Mouse (Mus musculus) liver, adult 2 months (tissue): ENCODE results near the gene Ptbp1. TPM values are rescaled to one million over a fixed set of nuclear protein-coding genes. Genes with fewer than 3 reads are reported as not detected.

ENCODE experiments used
- DNase-seq: peaks from one replicate; pipeline ENCODE4 v3.0.0-alpha.2; 2011; ENCODE audit warnings: low read depth, low spot score; ENCODE audit errors: extremely low read depth
- H3K27ac ChIP-seq: fragments of 200-500 bp; replicated peaks from 2 replicates; pipeline ENCODE4 v1.5.1; 2012; ENCODE audit warnings: low read depth, mild to moderate bottlenecking, control low read depth, inconsistent platforms, low read length; ENCODE audit not compliant: insufficient read depth
- H3K27me3 ChIP-seq: fragments of 200-500 bp; 2 replicates; pipeline ENCODE4 v1.6.1; 2012; ENCODE audit warnings: mild to moderate bottlenecking, moderate library complexity, low read length, inconsistent platforms; ENCODE audit not compliant: control insufficient read depth, insufficient read depth
- H3K36me3 ChIP-seq: fragments of 200-500 bp; 2 replicates; pipeline ENCODE4 v1.6.1; 2012; ENCODE audit warnings: low read length, inconsistent platforms; ENCODE audit not compliant: control insufficient read depth, insufficient read depth
- H3K4me1 ChIP-seq: fragments of 200-500 bp; 2 replicates; pipeline ENCODE4 v1.6.1; 2011; ENCODE audit warnings: low read length; ENCODE audit not compliant: control insufficient read depth, insufficient read depth
- H3K4me3 ChIP-seq: fragments of 200-500 bp; 2 replicates; pipeline ENCODE4 v1.5.1; 2011; ENCODE audit warnings: low read depth, mild to moderate bottlenecking, control low read depth, low read length, moderate library complexity; ENCODE audit not compliant: insufficient read depth
- H3K79me2 ChIP-seq: fragments of 200-500 bp; 2 replicates; pipeline ENCODE4 v1.6.1; 2012; ENCODE audit warnings: inconsistent platforms, mild to moderate bottlenecking, low read length, moderate library complexity; ENCODE audit not compliant: control insufficient read depth, insufficient read depth
- H3K9ac ChIP-seq: fragments of 200-500 bp; 2 replicates; pipeline ENCODE4 v1.6.1; 2012; ENCODE audit warnings: low read depth, mild to moderate bottlenecking, control low read depth, inconsistent platforms, low read length
- CTCF ChIP-seq: fragments of 200-500 bp; IDR thresholded peaks from 2 replicates; pipeline ENCODE4 v1.5.1; 2011; ENCODE audit warnings: low read depth, low read length, control low read depth
- POLR2A ChIP-seq: fragments of 200-500 bp; IDR thresholded peaks from 2 replicates; pipeline ENCODE4 v1.6.1; 2011; ENCODE audit warnings: low read length, control low read depth; ENCODE audit not compliant: insufficient read depth; ENCODE audit errors: extremely low read depth
- whole genome bisulfite sequencing: fragments of 180-500 bp; shearing (Covaris S2); methylation state at CpG from one replicate; pipeline ENCODE4 v1.1.7; 2018; 5-methylcytosine and 5-hydroxymethylcytosine counted together
- polyA plus RNA-seq: library from polyadenylated mRNA; depleted of rRNA; stranded (reverse); fragments of >200 nt; gene quantifications from 2 replicates; pipeline ENCODE4 v1.2.3, GENCODE M21; 2012
- total RNA-seq: library from RNA; depleted of rRNA; stranded (reverse); fragments of >200 nt; gene quantifications from 2 replicates; pipeline ENCODE4 v1.2.3, GENCODE M21; 2014

Gene Ptbp1
- total and polyA plus RNA-seq, 2 experiments: 43.9 to 103 TPM

DNA sequence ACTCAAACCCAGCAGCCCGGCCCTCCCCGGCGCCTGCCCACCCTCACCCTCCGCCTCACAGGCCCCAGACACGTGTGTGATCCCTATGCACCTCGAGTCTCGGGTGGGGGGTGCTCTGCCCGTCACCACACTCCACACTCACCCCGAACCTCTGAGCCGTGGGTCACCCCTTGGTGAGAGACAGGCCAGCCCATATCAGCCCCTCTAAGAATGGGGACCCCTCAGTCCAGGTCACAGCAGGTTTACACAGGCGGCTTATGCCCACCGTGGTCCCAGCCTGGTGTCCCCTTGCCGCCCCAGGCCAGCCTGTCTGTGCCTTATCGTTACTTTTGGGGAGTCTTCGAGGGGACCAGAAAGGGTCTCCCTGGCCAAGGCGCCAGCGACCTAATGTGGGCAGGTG, 34.6 kb upstream of the Ptbp1 start:
- no peak for DNase-seq
- TF ChIP-seq POLR2A (no peak), CTCF (no peak)
- WGBS: 97% methylated on average over 17 of the region's 17 CpGs
- Histone ChIP-seq H3K27ac (no peak overlapping the region), H3K4me1 (peaks cover 6% of the 10 kb centered on the region), H3K4me3 (no peak overlapping the region), H3K9ac (no peak overlapping the region), H3K36me3 (no peaks in the 10 kb centered on the region), H3K79me2 (no peaks in the 10 kb centered on the region), H3K27me3 (no peaks in the 10 kb centered on the region)

DNA sequence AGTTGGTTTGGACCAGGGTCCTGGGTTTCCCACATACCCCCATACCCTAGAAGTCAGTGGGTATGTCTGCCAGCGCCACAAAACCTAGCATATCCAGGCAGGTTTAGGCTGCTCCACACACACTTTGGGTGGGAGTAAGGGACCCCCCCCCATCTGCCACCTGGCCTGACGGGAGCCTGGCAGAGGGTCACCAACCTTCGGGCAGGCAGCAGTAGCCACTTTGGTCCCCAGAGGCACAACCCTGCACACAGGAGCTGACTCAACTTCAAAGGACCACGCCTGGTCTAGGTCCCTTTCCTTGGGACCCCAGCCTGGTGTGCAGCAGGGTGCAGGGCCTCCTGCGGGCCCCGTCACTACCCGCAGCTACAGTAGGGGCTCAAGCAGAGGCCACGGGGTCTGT, 34.0 kb upstream of the Ptbp1 start:
- TF ChIP-seq CTCF (no peak), POLR2A (no peak)
- Histone ChIP-seq H3K27me3 (no peaks in the 10 kb centered on the region), H3K9ac (no peak overlapping the region), H3K36me3 (no peaks in the 10 kb centered on the region), H3K79me2 (no peaks in the 10 kb centered on the region), H3K4me3 (no peak overlapping the region), H3K27ac (no peak overlapping the region), H3K4me1 (0 out of 2 replicates have a peak, but pooled peaks cover 6% of the 10 kb centered on the region)
- no peak for DNase-seq
- WGBS: 96% methylated on average over 8 of the region's 8 CpGs

DNA sequence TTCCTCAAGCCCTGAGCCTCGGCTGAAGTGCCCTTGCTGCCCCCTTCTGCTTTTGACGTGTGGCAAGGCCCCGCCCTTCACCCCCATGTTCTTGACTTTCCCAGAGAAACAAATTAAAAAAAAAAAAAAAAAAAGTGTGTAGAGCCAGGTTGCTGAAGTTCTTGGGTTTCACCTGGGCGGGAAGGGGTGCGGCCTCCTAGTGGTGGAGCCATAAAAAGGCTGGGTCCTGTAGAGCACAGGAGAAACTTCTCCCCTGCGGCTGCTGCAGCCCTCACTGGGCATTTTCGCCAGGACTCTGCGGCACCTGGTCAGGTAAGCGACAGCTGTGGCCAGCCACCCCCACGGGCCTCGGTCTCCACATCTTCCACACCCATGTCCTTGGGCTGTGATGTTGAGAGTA, 33.4 kb upstream of the Ptbp1 start, which contains the start of gene Misp:
Misp (plus strand) TSS at position 208 of the 400 bp plus-strand sequence.
- H3K9ac ChIP-seq: no peak within 1 kb of the TSS
- 0 out of 2 replicates have a peak, but pooled peaks cover 6% of the 10 kb centered on the region for H3K4me1 ChIP-seq
- no peaks in the 10 kb centered on the region for H3K79me2 ChIP-seq
- no peaks in the 10 kb centered on the region for H3K27me3 ChIP-seq
- TF ChIP-seq CTCF (no peak), POLR2A (no peak)
- 92% methylated on average over 11 of the region's 11 CpGs for WGBS
- DNase-seq: no peak
- no peaks in the 10 kb centered on the region for H3K36me3 ChIP-seq
- no peak within 1 kb of the TSS for H3K4me3 ChIP-seq
- H3K27ac ChIP-seq: no peak within 1 kb of the TSS

DNA sequence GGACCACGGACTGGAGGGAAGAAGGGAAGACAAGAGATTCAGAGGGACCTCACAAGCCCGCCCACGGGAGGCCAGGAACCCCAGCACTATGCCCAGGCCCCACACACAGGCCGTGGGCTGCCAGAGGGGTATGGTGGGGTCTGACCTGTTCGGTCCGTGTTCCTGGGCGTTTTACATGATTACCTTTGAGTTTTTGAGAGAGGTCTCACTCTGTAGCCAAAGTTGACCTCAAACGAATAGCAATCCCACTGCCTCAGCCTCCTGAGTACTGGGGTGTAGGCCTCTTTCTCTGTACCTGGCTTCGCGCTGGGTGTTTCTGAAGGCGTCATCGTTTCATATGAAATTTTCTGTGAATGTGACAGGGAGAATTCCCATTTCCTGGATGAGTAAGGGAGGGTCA, 32.5 kb upstream of the Ptbp1 start:
- WGBS: 94% methylated on average over 12 of the region's 12 CpGs
- H3K27me3 ChIP-seq: no peaks in the 10 kb centered on the region
- no peak overlapping the region for H3K9ac ChIP-seq
- no peak overlapping the region for H3K27ac ChIP-seq
- no peaks in the 10 kb centered on the region for H3K36me3 ChIP-seq
- no peaks in the 10 kb centered on the region for H3K79me2 ChIP-seq
- H3K4me1 ChIP-seq: 0 out of 2 replicates have a peak, but pooled peaks cover 2% of the 10 kb centered on the region
- H3K4me3 ChIP-seq: no peak overlapping the region
- TF ChIP-seq POLR2A (no peak), CTCF (no peak)
- no peak for DNase-seq

DNA sequence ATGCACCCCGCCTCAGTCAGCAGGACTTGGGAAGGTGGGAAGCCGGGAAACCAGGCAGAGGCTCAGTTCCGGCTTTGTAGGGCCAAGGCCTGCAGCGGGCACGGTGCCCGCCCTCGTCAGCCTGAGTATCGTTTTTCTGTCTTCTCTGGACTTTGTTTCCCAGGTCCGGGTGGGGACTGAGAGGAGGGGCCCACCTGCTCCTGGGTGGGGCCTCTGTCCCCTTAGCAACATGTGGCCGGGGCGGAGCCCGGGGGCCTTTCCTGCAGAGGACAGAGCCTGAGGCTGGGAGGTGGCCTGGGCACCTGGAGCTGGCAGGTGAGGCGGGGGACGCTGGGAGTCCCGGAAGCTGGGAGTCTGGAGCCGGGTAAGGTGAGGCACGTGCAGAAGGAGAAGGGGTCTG, 31.9 kb upstream of the Ptbp1 start:
- Histone ChIP-seq H3K27me3 (no peaks in the 10 kb centered on the region), H3K79me2 (no peaks in the 10 kb centered on the region), H3K36me3 (no peaks in the 10 kb centered on the region), H3K4me3 (no peak overlapping the region), H3K4me1 (0 out of 2 replicates have a peak, but pooled peaks cover 2% of the 10 kb centered on the region), H3K27ac (no peak overlapping the region), H3K9ac (no peak overlapping the region)
- DNase-seq: no peak
- TF ChIP-seq CTCF (no peak), POLR2A (no peak)
- 43% methylated on average over 17 of the region's 17 CpGs for WGBS

DNA sequence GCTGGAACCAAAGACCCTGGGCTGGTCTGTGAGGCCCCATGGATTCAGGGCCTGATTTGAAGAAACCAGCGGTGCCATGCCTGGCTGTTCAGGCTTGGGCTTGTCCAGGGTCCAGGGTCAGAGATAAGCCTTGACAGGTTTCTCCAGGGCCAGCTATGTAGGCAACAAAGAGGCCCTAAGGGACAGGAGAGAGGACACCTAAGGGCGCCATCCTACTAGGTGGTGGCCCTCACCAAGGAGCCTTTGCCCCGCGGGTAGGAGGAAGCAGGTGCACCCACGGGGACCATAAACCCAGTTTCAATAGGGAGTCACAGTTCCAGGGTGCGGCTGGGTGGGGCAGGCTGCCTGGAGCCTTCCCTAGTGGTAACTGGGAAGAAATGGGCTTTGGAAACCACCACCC, 31.2 kb upstream of the Ptbp1 start:
- H3K9ac ChIP-seq: no peak overlapping the region
- 77% methylated on average over 6 of the region's 6 CpGs for WGBS
- no peak for TF ChIP-seq CTCF
- no peak for TF ChIP-seq POLR2A
- DNase-seq: no peak
- no peaks in the 10 kb centered on the region for H3K27me3 ChIP-seq
- H3K79me2 ChIP-seq: no peaks in the 10 kb centered on the region
- H3K36me3 ChIP-seq: no peaks in the 10 kb centered on the region
- H3K4me3 ChIP-seq: no peak overlapping the region
- no peak overlapping the region for H3K27ac ChIP-seq
- H3K4me1 ChIP-seq: 0 out of 2 replicates have a peak, but pooled peaks cover 2% of the 10 kb centered on the region
